Mouse (Mus musculus) testis, postnatal 10 days (tissue): ENCODE measurements around the gene Ehf.

ENCODE experiments used
- DNase-seq: peaks from one replicate; pipeline ENCODE4 v3.0.0; 2021; ENCODE audit warnings: low spot score

The Ehf gene

GRCm38 (mm10) chr2:103303132-103303531 lies at the start of gene Ehf:
TSS of gene Ehf (minus strand) at chr2:103303278.
- DNase-seq = no peak

- peak; percentile 45 for DNase-seq
Measured at GRCm38 (mm10) chr2:103347417-103347891, 44.4 kb upstream of the Ehf start.

- DNase-seq = no peak
Measured at GRCm38 (mm10) chr2:103346751-103347289, 43.7 kb upstream of the Ehf start.

- no peak for DNase-seq
Measured at GRCm38 (mm10) chr2:103343611-103344010, 40.5 kb upstream of the Ehf start.

- DNase-seq = no peak
Measured at GRCm38 (mm10) chr2:103342123-103342522, 39.0 kb upstream of the Ehf start.

- DNase-seq = no peak
Measured at GRCm38 (mm10) chr2:103341375-103341971, 38.4 kb upstream of the Ehf start.

GRCm38 (mm10) chr2:103338706-103339105 lies 35.6 kb upstream of the Ehf start:
- no peak for DNase-seq

GRCm38 (mm10) chr2:103337370-103337769 lies 34.3 kb upstream of the Ehf start:
- DNase-seq = no peak

GRCm38 (mm10) chr2:103336621-103337020 lies 33.5 kb upstream of the Ehf start:
- DNase-seq = no peak

- DNase-seq = no peak
Measured at GRCm38 (mm10) chr2:103336000-103336399, 32.9 kb upstream of the Ehf start.

- no peak for DNase-seq
Measured at GRCm38 (mm10) chr2:103331666-103332191, 28.7 kb upstream of the Ehf start.

GRCm38 (mm10) chr2:103328731-103329130 lies 25.7 kb upstream of the Ehf start:
- DNase-seq = no peak

GRCm38 (mm10) chr2:103325301-103326048 lies 22.4 kb upstream of the Ehf start:
- DNase-seq = no peak

GRCm38 (mm10) chr2:103324320-103324719 lies 21.2 kb upstream of the Ehf start:
- no peak for DNase-seq

- DNase-seq = no peak
Measured at GRCm38 (mm10) chr2:103322171-103322570, 19.1 kb upstream of the Ehf start.

- no peak for DNase-seq
Measured at GRCm38 (mm10) chr2:103321638-103322037, 18.6 kb upstream of the Ehf start.

- DNase-seq = no peak
Measured at GRCm38 (mm10) chr2:103314002-103314401, 10.9 kb upstream of the Ehf start.

- DNase-seq = no peak
Measured at GRCm38 (mm10) chr2:103312640-103313039, 9.6 kb upstream of the Ehf start.

GRCm38 (mm10) chr2:103310663-103311062 lies 7.6 kb upstream of the Ehf start:
- no peak for DNase-seq

- DNase-seq = no peak
Measured at GRCm38 (mm10) chr2:103306686-103307085, 3.6 kb upstream of the Ehf start.

GRCm38 (mm10) chr2:103302669-103303068 lies 409 bp downstream of the Ehf start:
- no peak for DNase-seq

GRCm38 (mm10) chr2:103298711-103299463 lies 4.2 kb downstream of the Ehf start:
- DNase-seq = no peak
